Mouse (Mus musculus) gastrocnemius, postnatal 14 days (tissue): ENCODE data around the gene Cplx3. TPM values are rescaled to one million over a fixed set of nuclear protein-coding genes. Genes with fewer than 3 reads are reported as not detected.
A peak's percentile ranks its signal among the peaks of the same experiment; 100 is the strongest.

Source experiments
- DNase-seq: peaks from one replicate; pipeline ENCODE4 v3.0.0; 2021; ENCODE audit warnings: mixed read lengths
- intact Hi-C: fragments of 180-260 bp; cut with DNase I; formaldehyde crosslinking; loops from one replicate; pipeline ENCODE4 v1.15.1; 2025; ENCODE audit warnings: low total_unique reads
- long read RNA-seq, 2 experiments: library from polyadenylated mRNA; stranded (forward); transcript quantifications; one replicate each; pipeline ENCODE4 v2.0.0; 2021
- total RNA-seq, 2 experiments: library from RNA; stranded (reverse); gene quantifications; 2 replicates each; pipeline ENCODE4 v1.2.3; 2021

The Cplx3 gene
- not detected for total RNA-seq
- long read RNA-seq, experiment 1: 0 reads
- long read RNA-seq, experiment 2: 0 reads

- intact Hi-C loops: no loop called here
- DNase-seq: peak; percentile 62
Observed at GRCm38 (mm10) chr9:57606139-57606851, at the start of gene Cplx3. Gene Cplx3 (minus strand): TSS chr9:57606281.

- peak; percentile 93 for DNase-seq
- intact Hi-C loops: loop anchor here (10.0 kb wide), 1 partner anchor 171 kb away; no protein-coding TSS in a partner anchor
Observed at GRCm38 (mm10) chr9:57655749-57656148, 49.7 kb upstream of the Cplx3 start.

- DNase-seq: no peak
- intact Hi-C loops: loop anchor here (5.0 to 10.0 kb wide), 3 partner anchors 38 to 170 kb away; partner anchors contain the start of gene Fam219b
Observed at GRCm38 (mm10) chr9:57654966-57655365, 48.9 kb upstream of the Cplx3 start.

GRCm38 (mm10) chr9:57653283-57653682 lies 47.2 kb upstream of the Cplx3 start, which contains the start of gene Csk:
Gene Csk (minus strand): TSS chr9:57653631.
- intact Hi-C loops: loop anchor here (5.0 to 10.0 kb wide), 3 partner anchors 36 to 168 kb away; partner anchors contain the start of gene Fam219b
- no peak for DNase-seq

- intact Hi-C loops: loop anchor here (5.0 to 10.0 kb wide), 3 partner anchors 36 to 168 kb away; partner anchors contain the start of gene Fam219b
- no peak for DNase-seq
Observed at GRCm38 (mm10) chr9:57652855-57653254, 46.8 kb upstream of the Cplx3 start.

- intact Hi-C loops: loop anchor here (5.0 to 10.0 kb wide), 3 partner anchors 35 to 168 kb away; partner anchors contain the start of gene Fam219b
- DNase-seq: no peak
Observed at GRCm38 (mm10) chr9:57652351-57652750, 46.3 kb upstream of the Cplx3 start.

- intact Hi-C loops: loop anchor here (5.0 to 10.0 kb wide), 3 partner anchors 34 to 166 kb away; partner anchors contain the start of gene Fam219b
- no peak for DNase-seq
Observed at GRCm38 (mm10) chr9:57650786-57651311, 44.8 kb upstream of the Cplx3 start.

- no peak for DNase-seq
- intact Hi-C loops: loop anchor here (5.0 to 10.0 kb wide), 3 partner anchors 33 to 165 kb away; partner anchors contain the start of gene Fam219b
Observed at GRCm38 (mm10) chr9:57650130-57650785, 44.2 kb upstream of the Cplx3 start.

- intact Hi-C loops: no loop called here
- no peak for DNase-seq
Observed at GRCm38 (mm10) chr9:57647286-57648108, 41.4 kb upstream of the Cplx3 start.

GRCm38 (mm10) chr9:57646551-57647103 lies 40.5 kb upstream of the Cplx3 start:
- no peak for DNase-seq
- intact Hi-C loops: no loop called here

- intact Hi-C loops: loop anchor here (2.0 to 5.0 kb wide), 2 partner anchors 16 to 53 kb away; no protein-coding TSS in a partner anchor
- peak; percentile 94 for DNase-seq
Observed at GRCm38 (mm10) chr9:57644944-57645893, 39.1 kb upstream of the Cplx3 start.

GRCm38 (mm10) chr9:57644442-57644943 lies 38.4 kb upstream of the Cplx3 start:
- no peak for DNase-seq
- intact Hi-C loops: loop anchor here (2.0 to 5.0 kb wide), 2 partner anchors 16 to 52 kb away; no protein-coding TSS in a partner anchor

- intact Hi-C loops: loop anchor here (2.0 to 5.0 kb wide), 2 partner anchors 15 to 52 kb away; no protein-coding TSS in a partner anchor
- no peak for DNase-seq
Observed at GRCm38 (mm10) chr9:57643856-57644180, 37.7 kb upstream of the Cplx3 start.

- DNase-seq: no peak
- intact Hi-C loops: loop anchor here (5.0 kb wide), 1 partner anchor 51 kb away; no protein-coding TSS in a partner anchor
Observed at GRCm38 (mm10) chr9:57643169-57643855, 37.2 kb upstream of the Cplx3 start.

GRCm38 (mm10) chr9:57641775-57642550 lies 35.9 kb upstream of the Cplx3 start:
- DNase-seq: no peak
- intact Hi-C loops: loop anchor here (5.0 kb wide), 1 partner anchor 50 kb away; no protein-coding TSS in a partner anchor

- DNase-seq: no peak
- intact Hi-C loops: loop anchor here (5.0 kb wide), 1 partner anchor 49 kb away; no protein-coding TSS in a partner anchor
Observed at GRCm38 (mm10) chr9:57641022-57641421, 34.9 kb upstream of the Cplx3 start.
